Comparison of ENCODE assay signal across 8 mouse cellular contexts in the genomic region with DNA sequence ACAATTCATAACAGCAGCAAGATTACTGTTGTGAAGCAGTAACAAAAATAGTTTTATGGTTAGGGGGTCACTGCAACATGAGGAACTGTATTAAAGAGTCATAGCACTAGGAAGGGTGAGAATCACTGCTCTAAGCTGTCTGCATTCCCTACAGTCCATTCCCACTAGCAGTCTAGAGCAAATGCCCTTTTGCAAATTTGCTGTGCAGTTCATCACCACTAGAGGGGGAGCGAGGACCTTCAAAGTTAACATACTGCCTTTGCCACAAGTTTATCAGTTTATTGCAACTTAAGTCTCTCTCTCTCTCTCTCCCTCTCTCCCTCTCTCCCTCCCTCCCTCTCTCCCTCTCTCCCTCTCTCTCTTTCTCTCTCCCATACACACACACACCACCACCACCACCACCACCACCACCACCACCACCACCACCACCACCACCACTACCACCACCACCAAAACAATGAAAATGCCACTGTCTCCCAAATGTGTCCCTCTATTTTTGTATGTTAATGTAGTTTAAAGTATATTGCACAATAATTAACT.
DNase-seq lines count a peak whose midpoint lies in the region; ATAC-seq and TF ChIP-seq lines count a peak whose summit lies in the region.

No protein-coding gene starts in this region.

- peak; percentile 83 for TF ChIP-seq CTCF in intestine, postnatal 0 days (IDR thresholded peaks at IDR 0.05; ENCODE audit: low read depth)
- peak; percentile 44; the same call in 1 of the 2 replicates for TF ChIP-seq CTCF in embryonic fibroblast, embryonic 13.5 days (IDR thresholded peaks at IDR 0.05; ENCODE audit: borderline replicate concordance, insufficient read depth, low read length)

- DNase-seq in adrenal gland, postnatal 25 days, result peak; percentile 39
- DNase-seq in left cerebral cortex, adult 11 months (ENCODE audit: low spot score), result peak; percentile 45
- peak; percentile 62 for DNase-seq in splenic B cell, adult 2 months (ENCODE audit: low read depth, low spot score)

- WGBS in intestine, postnatal 0 days, result 0% methylated on average over 1 of the region's 1 CpGs
- 0% methylated on average over 1 of the region's 1 CpGs for WGBS in intestine, embryonic 15.5 days

- H3K4me3 ChIP-seq in intestine, postnatal 0 days (ENCODE audit: low read depth, low read length), result no peak overlapping the region
- no peak overlapping the region for H3K4me3 ChIP-seq in intestine, embryonic 15.5 days (replicated peaks)
- H3K4me3 ChIP-seq in embryonic fibroblast, embryonic 13.5 days (ENCODE audit: insufficient read depth, low read length), result no peak overlapping the region

- H3K4me1 ChIP-seq in intestine, postnatal 0 days (replicated peaks; ENCODE audit: control insufficient read depth, insufficient read depth, low read length), result no peaks in the 10 kb centered on the region
- H3K4me1 ChIP-seq in intestine, embryonic 15.5 days (replicated peaks), result no peaks in the 10 kb centered on the region
- H3K4me1 ChIP-seq in embryonic fibroblast, embryonic 13.5 days (ENCODE audit: control insufficient read depth, insufficient read depth, low read length), result no peaks in the 10 kb centered on the region

- H3K27me3 ChIP-seq in intestine, postnatal 0 days (replicated peaks; ENCODE audit: control insufficient read depth, insufficient read depth, low read length), result no peaks in the 10 kb centered on the region
- H3K27me3 ChIP-seq in intestine, embryonic 15.5 days (replicated peaks), result no peaks in the 10 kb centered on the region
- no peaks in the 10 kb centered on the region; the same call in 1 of the 2 replicates for H3K27me3 ChIP-seq in splenic B cell, adult 2 months (ENCODE audit: control insufficient read depth, insufficient read depth, low read length, poor library complexity, severe bottlenecking)

- no peak overlapping the region for H3K9ac ChIP-seq in intestine, postnatal 0 days (ENCODE audit: low read depth, low read length)
- H3K9ac ChIP-seq in intestine, embryonic 15.5 days, result no peak overlapping the region

- no peak for ATAC-seq in intestine, postnatal 0 days
- ATAC-seq in intestine, embryonic 15.5 days, result no peak
- ATAC-seq in hematopoietic stem cell, adult 5-6 weeks (replicated peaks in 1 of 2; ENCODE audit: insufficient read depth in 1 of 2, low FRiP score in 2 of 2, low TSS enrichment in 1 of 2, low read depth in 1 of 2, poor library complexity in 2 of 2, severe bottlenecking in 2 of 2), result peak; percentile 62 to 66; a peak in 2 of 4 replicates
- ATAC-seq in megakaryocyte-erythroid progenitor cell, adult 5-6 weeks (replicated peaks; ENCODE audit: low FRiP score, low TSS enrichment, poor library complexity, severe bottlenecking), result peak; percentile 85

- no peak for TF ChIP-seq POLR2A in embryonic fibroblast, embryonic 13.5 days (IDR thresholded peaks at IDR 0.05; ENCODE audit: low read depth, low read length)

- no peaks in the 10 kb centered on the region for H3K9me3 ChIP-seq in intestine, postnatal 0 days (ENCODE audit: control insufficient read depth)
- no peaks in the 10 kb centered on the region for H3K9me3 ChIP-seq in intestine, embryonic 15.5 days

- no peak overlapping the region for H3K27ac ChIP-seq in intestine, postnatal 0 days (ENCODE audit: low read depth, low read length)
- H3K27ac ChIP-seq in intestine, embryonic 15.5 days, result no peak overlapping the region
- no peak overlapping the region for H3K27ac ChIP-seq in embryonic fibroblast, embryonic 13.5 days (ENCODE audit: insufficient read depth, low read length)

- H3K36me3 ChIP-seq in intestine, postnatal 0 days (ENCODE audit: control insufficient read depth, insufficient read depth), result no peaks in the 10 kb centered on the region
- H3K36me3 ChIP-seq in intestine, embryonic 15.5 days, result no peaks in the 10 kb centered on the region
- H3K36me3 ChIP-seq in splenic B cell, adult 2 months (ENCODE audit: control insufficient read depth, insufficient read depth, low read length, poor library complexity, severe bottlenecking), result no peaks in the 10 kb centered on the region

- no peak overlapping the region for H3K4me2 ChIP-seq in intestine, postnatal 0 days (replicated peaks; ENCODE audit: low read depth)
- H3K4me2 ChIP-seq in intestine, embryonic 15.5 days (replicated peaks), result no peak overlapping the region

Comparison
In these comparisons a context has a peak if more than half of its experiments do, and no peak if none do; other contexts are left out.
1. ATAC-seq: peak in hematopoietic stem cell, adult 5-6 weeks (2 of 2) and megakaryocyte-erythroid progenitor cell, adult 5-6 weeks (single experiment); none in intestine, postnatal 0 days (single experiment) and intestine, embryonic 15.5 days (single experiment).
2. Peak in every context shown above with its lines, with median percentiles within 50 percentile points of each other: DNase-seq.